Mouse (Mus musculus) 3134 (cell line): ENCODE measurements around the gene Clcnkb.

Experiments
- DNase-seq: peaks from one replicate; pipeline ENCODE4 v3.0.0-alpha.2; 2011; ENCODE audit warnings: low spot score; ENCODE audit not compliant: insufficient read length; ENCODE audit errors: extremely low read depth

The Clcnkb gene

DNA sequence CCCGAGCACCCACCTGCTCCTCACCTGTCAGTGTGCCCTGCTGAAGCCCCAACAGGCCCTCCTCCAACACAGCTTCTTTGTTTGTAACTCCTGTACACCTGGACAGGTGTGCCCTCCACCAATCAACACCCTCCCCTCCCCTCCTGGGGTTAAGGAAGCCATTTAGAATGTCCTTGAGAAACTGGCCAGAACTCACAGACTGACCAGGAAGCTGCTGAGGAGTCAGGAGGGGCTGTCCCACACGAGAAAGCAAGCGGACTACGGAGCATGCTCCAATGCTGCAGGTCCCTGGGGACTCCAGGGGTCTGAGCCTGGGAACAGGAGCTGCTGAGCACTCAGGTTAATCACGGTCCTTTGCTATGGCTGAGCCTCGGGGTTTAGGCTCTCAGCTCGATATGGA is at the start of gene Clcnkb:
Gene Clcnkb (minus strand): TSS at position 91 of the 400 bp plus-strand sequence.
- no peak for DNase-seq

- no peak for DNase-seq
Observed at GRCm38 (mm10) chr4:141464722-141465121, 48.9 kb upstream of the Clcnkb start.

DNA sequence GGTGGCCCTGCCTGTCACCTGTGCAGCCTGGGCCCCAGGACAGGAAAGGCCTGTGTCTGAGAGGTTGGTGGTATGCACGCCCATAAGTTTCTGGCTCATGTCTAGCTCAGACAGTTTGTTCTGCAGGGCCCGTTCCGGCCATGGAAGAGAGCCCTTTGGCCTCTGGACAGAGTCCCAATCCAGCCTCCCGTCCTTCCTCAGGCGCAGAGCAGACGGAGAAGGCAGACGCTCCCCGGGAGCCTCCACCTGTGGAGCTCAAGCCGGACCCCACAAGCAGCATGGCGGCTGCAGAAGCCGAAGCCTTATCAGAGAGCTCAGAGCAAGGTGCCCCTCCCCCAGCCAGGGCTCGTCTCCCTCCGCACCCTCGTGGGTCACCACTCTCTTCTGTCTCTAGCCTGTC is 47.7 kb upstream of the Clcnkb start:
- no peak for DNase-seq

DNA sequence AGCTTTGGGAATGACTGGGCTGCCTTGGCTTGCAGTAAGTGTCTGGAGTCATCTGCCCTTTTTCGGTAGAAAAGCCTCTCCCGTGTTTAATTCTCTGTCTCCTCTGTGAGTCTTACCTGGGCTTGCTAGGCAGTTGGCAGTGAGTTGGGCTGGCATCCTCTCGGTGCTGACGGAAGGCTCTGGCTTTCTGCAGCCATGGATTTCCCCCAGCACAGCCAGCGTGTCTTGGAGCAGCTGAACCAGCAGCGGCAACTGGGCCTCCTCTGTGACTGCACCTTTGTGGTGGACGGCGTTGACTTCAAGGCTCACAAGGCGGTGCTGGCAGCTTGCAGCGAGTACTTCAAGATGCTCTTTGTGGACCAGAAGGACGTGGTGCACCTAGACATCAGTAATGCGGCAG is 45.8 kb upstream of the Clcnkb start:
- DNase-seq: no peak

DNA sequence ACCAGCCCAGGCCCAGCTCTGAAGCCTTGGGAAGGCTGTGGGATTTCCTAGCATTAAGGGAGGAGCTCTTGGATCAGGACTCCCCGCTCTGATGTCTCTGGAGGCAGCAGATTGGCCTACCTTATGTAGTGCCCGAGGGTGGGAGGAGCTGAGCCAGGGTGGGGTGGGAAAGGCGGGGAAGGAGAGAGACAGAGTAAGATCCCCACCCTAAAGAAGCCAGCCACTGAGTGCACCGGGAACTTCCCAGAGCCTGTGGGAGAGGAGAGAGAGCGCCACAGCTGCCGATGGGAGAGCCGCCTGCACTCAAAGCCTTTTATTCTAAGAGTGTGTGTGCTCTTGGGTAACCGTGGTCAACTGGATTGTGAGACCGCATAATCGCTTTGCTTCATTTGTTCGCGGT is 45.3 kb upstream of the Clcnkb start:
- DNase-seq: no peak

- DNase-seq: no peak
Observed at GRCm38 (mm10) chr4:141460481-141460880, 44.7 kb upstream of the Clcnkb start.

GRCm38 (mm10) chr4:141459766-141460165 is 44.0 kb upstream of the Clcnkb start:
- no peak for DNase-seq

DNA sequence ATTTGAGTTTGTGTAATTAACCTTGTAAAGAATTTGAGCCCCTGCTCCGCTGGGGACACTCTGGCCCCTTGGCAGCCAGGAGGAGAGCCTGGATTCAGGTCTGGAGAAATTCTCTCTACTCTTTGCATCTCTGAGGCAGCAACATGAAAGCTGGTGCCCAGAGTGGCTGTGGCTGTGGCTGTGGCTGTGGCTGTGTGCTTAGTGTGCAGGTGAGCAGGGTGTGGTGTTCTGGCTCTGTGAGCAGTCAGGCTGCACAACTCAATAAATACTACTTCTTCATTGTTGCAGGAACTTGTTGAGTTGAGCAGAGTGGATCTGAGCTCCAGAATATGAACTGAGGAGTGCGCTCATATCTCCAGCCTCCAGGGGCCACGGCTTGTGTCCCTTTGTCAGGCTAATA is 43.1 kb upstream of the Clcnkb start:
- no peak for DNase-seq

- no peak for DNase-seq
Observed at GRCm38 (mm10) chr4:141458236-141458635, 42.4 kb upstream of the Clcnkb start.

GRCm38 (mm10) chr4:141456193-141456938 is 40.6 kb upstream of the Clcnkb start:
- DNase-seq: no peak

GRCm38 (mm10) chr4:141455526-141455925 is 39.7 kb upstream of the Clcnkb start:
- DNase-seq: no peak

GRCm38 (mm10) chr4:141454581-141455350 is 39.0 kb upstream of the Clcnkb start:
- DNase-seq: peak; percentile 65

GRCm38 (mm10) chr4:141451916-141452450 is 36.2 kb upstream of the Clcnkb start:
- no peak for DNase-seq

- no peak for DNase-seq
Observed at GRCm38 (mm10) chr4:141451251-141451650, 35.4 kb upstream of the Clcnkb start.

DNA sequence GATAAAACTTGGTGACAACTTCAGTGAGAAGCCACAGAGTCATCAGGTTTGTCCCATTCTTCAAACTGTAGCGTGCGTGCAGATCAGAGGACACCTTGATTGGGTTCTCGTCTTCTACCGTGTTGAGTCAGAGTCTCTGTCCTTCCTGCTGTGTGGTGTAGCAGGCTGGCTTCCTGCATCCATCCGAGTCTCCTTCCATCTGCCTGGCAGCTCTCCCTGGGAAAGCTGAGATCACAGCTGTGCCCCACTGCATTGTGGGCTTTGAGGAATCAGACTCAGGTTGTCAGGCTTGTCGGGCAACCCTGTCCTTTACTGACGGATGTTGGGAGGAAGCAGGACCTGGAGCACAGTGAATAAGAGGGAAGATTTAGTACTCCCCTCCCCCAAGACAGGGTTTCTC is 30.4 kb upstream of the Clcnkb start:
- DNase-seq: no peak

DNA sequence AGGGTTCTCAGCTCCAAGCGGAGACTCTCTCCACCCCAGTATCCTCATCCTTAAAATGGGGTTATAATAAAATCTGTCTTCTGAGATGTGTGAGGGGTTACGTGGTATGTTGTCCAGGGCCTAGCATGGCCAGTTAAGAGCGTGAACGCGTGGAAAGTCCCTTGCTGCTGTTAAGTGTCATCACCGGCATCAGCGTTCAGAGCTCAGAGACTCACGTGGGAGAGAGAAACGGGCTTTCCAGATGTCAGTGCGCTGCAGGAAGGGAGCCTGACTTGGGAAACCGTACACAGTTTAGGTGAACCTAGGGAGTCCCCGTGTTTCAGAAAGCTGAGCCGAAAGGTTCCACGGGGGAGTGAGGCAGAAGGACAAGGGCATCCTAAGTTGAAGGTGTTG is 29.5 kb upstream of the Clcnkb start:
- no peak for DNase-seq

- peak; percentile 87 for DNase-seq
Observed at GRCm38 (mm10) chr4:141444451-141445327, 28.9 kb upstream of the Clcnkb start, which contains the start of gene Zbtb17. TSS of gene Zbtb17 (plus strand) at chr4:141444654.

- no peak for DNase-seq
Observed at GRCm38 (mm10) chr4:141443641-141444429, 28.0 kb upstream of the Clcnkb start.

GRCm38 (mm10) chr4:141440877-141441276 is 25.1 kb upstream of the Clcnkb start:
- DNase-seq: no peak
